In the genomic region with DNA sequence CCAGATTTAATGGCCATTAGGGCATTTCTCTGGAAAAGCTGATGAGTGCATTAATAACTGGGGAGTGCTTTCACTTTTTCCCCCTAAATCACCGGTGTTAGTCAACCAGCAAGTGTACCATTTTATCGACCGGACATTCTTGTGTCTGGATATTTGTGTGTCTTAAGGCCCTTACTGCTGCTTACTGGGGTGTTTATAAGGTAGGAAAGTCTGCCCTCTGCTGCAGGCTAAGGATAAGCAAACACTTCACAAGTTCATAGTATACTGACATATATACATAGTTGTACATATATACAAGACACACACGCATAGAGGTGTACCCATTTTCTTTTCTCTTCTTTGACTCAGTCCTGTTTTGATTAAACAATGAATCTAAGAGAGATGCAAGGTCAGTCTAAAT, we compare ENCODE assay signal across 13 mouse cellular contexts. TPM values are rescaled to one million over a fixed set of nuclear protein-coding genes. Genes with fewer than 3 reads are reported as not detected.
DNase-seq lines count a peak whose midpoint lies in the region; ATAC-seq and TF ChIP-seq lines count a peak whose summit lies in the region.
"Had no signal": no experiment of that assay in that cellular context is flagged by ENCODE, and none has a peak within 500 bp of the region (broad histone marks: within the 10 kb centered on the region; RNA-seq: fewer than 3 reads in every experiment).

No protein-coding gene starts in this region.

- H3K4me3 ChIP-seq in forebrain, postnatal 0 days (ENCODE audit: low read depth, low read length): no peak overlapping the region
- no peak overlapping the region for H3K4me3 ChIP-seq in forebrain, embryonic 15.5 days
- H3K4me3 ChIP-seq in neural tube, embryonic 11.5 days (ENCODE audit: low read depth, low read length): no peak overlapping the region

- 79% methylated on average over 4 of the region's 4 CpGs for WGBS in forebrain, postnatal 0 days
- 81% methylated on average over 4 of the region's 4 CpGs for WGBS in forebrain, embryonic 15.5 days
- 86% methylated on average over 4 of the region's 4 CpGs for WGBS in neural tube, embryonic 11.5 days

- H3K9ac ChIP-seq in forebrain, postnatal 0 days: no peak overlapping the region
- H3K9ac ChIP-seq in forebrain, embryonic 15.5 days (replicated peaks): no peak overlapping the region
- no peak overlapping the region for H3K9ac ChIP-seq in neural tube, embryonic 11.5 days (ENCODE audit: low read length)

- no peaks in the 10 kb centered on the region for H3K4me1 ChIP-seq in forebrain, postnatal 0 days (ENCODE audit: insufficient read depth)
- H3K4me1 ChIP-seq in forebrain, embryonic 15.5 days: no peaks in the 10 kb centered on the region
- H3K4me1 ChIP-seq in neural tube, embryonic 11.5 days (ENCODE audit: control insufficient read depth, insufficient read depth, low read length): no peaks in the 10 kb centered on the region

- DNase-seq in forebrain, postnatal 0 days: peak; percentile 35
- peak; percentile 25 for DNase-seq in kidney, adult 9 months
- DNase-seq in kidney, postnatal 10 days: no peak
- DNase-seq in neural tube, embryonic 11.5 days (ENCODE audit: low spot score): peak; percentile 20
- DNase-seq in neural tube, embryonic 10.5 days (ENCODE audit: extremely low spot score, low spot score): no peak
- no peak for DNase-seq in right cerebral cortex, postnatal 25 days
- DNase-seq in left cerebral cortex, adult 18-20 months (ENCODE audit: low spot score in 2 of 2): no peak
- DNase-seq: heart, postnatal 4 days; lung, adult 18-20 months had no signal

- no peak overlapping the region for H3K4me2 ChIP-seq in forebrain, postnatal 0 days (ENCODE audit: low read depth)
- no peak overlapping the region for H3K4me2 ChIP-seq in forebrain, embryonic 15.5 days (replicated peaks)
- no peak overlapping the region for H3K4me2 ChIP-seq in neural tube, embryonic 11.5 days (ENCODE audit: low read depth)

- no peak overlapping the region for H3K27ac ChIP-seq in forebrain, postnatal 0 days (ENCODE audit: low read depth, low read length)
- H3K27ac ChIP-seq in forebrain, embryonic 15.5 days (replicated peaks): no peak overlapping the region
- H3K27ac ChIP-seq in neural tube, embryonic 11.5 days (ENCODE audit: low read depth, low read length): no peak overlapping the region

- H3K27me3 ChIP-seq in forebrain, postnatal 0 days (ENCODE audit: insufficient read depth, low read length): no peaks in the 10 kb centered on the region
- no peaks in the 10 kb centered on the region for H3K27me3 ChIP-seq in forebrain, embryonic 15.5 days
- no peaks in the 10 kb centered on the region for H3K27me3 ChIP-seq in neural tube, embryonic 11.5 days (ENCODE audit: control insufficient read depth, insufficient read depth, low read length)
- H3K27me3 ChIP-seq: CH12.LX had no signal

- TF ChIP-seq CTCF in forebrain, postnatal 0 days (IDR thresholded peaks at IDR 0.05; ENCODE audit: low read depth): peak; percentile 53

- no peaks in the 10 kb centered on the region for H3K9me3 ChIP-seq in forebrain, postnatal 0 days (ENCODE audit: low read length)
- H3K9me3 ChIP-seq in forebrain, embryonic 15.5 days: no peaks in the 10 kb centered on the region
- no peaks in the 10 kb centered on the region for H3K9me3 ChIP-seq in neural tube, embryonic 11.5 days (ENCODE audit: control insufficient read depth, low read length)

- ATAC-seq in forebrain, postnatal 0 days: no peak
- no peak; the same call in 1 of the 2 replicates for ATAC-seq in forebrain, embryonic 15.5 days (replicated peaks)
- ATAC-seq in neural tube, embryonic 11.5 days (ENCODE audit: insufficient read depth, low FRiP score, low TSS enrichment): no peak
- ATAC-seq: midbrain, embryonic 16.5 days had no signal

- H3K36me3 ChIP-seq in forebrain, postnatal 0 days (ENCODE audit: insufficient read depth): no peaks in the 10 kb centered on the region
- H3K36me3 ChIP-seq in forebrain, embryonic 15.5 days: no peaks in the 10 kb centered on the region
- H3K36me3 ChIP-seq in neural tube, embryonic 11.5 days (ENCODE audit: control insufficient read depth, insufficient read depth, low read length): no peaks in the 10 kb centered on the region

RNA-seq across cellular contexts. Expression of a gene that starts 55.7 kb away (rescaled TPM):
- total RNA-seq in forebrain, postnatal 0 days (2014; rRNA removed): under 0.01 TPM in 1 of 2 replicates, not detected in the other
- polyA plus RNA-seq in forebrain, postnatal 0 days (2015; fragmentation: Nextera tagmentation; extraction: Ambion mirVana): 0.02 TPM in 1 of 2 replicates, not detected in the other
- polyA plus RNA-seq in forebrain, embryonic 15.5 days (2015; fragmentation: Nextera tagmentation; extraction: Ambion mirVana): 0.18 and 0.33 TPM in 2 replicates
- 0.20 and 0.39 TPM in 2 replicates for polyA plus RNA-seq in neural tube, embryonic 11.5 days (2014; fragmentation: Nextera tagmentation; extraction: Ambion mirVana)
- total RNA-seq in left cerebral cortex, adult 18-20 months (2021): not detected
- total RNA-seq: CH12.LX had no signal
- polyA plus RNA-seq: small intestine, adult 2 months had no signal

Comparison
In these comparisons a context has a peak if more than half of its experiments do, and no peak if none do; other contexts are left out.
1. DNase-seq: peak in forebrain, postnatal 0 days (single experiment), kidney, adult 9 months (single experiment) and neural tube, embryonic 11.5 days (single experiment); none in kidney, postnatal 10 days (single experiment), neural tube, embryonic 10.5 days (single experiment), right cerebral cortex, postnatal 25 days (single experiment) and left cerebral cortex, adult 18-20 months (0 of 2).